Mouse (Mus musculus) MN1 (cell line): ENCODE results near the gene Gna11.

Experiments used
- DNase-seq: peaks from one replicate; pipeline ENCODE4 v3.0.0-alpha.2; 2016; ENCODE audit warnings: low spot score

Gna11 gene

GRCm38 (mm10) chr10:81485479-81486018 lies 59.4 kb downstream of the Gna11 start:
- no peak for DNase-seq

GRCm38 (mm10) chr10:81485060-81485449 lies 59.9 kb downstream of the Gna11 start:
- peak; percentile 36 for DNase-seq

- DNase-seq: peak; percentile 37
These were observed 60.4 kb downstream of the Gna11 start for GRCm38 (mm10) chr10:81484441-81485059.

GRCm38 (mm10) chr10:81483983-81484382 lies 61.0 kb downstream of the Gna11 start:
- DNase-seq: peak; percentile 39

GRCm38 (mm10) chr10:81482533-81482889 lies 62.5 kb downstream of the Gna11 start, which contains the start of gene Celf5:
Gene Celf5 (minus strand): TSS chr10:81482709.
- DNase-seq: peak; percentile 70

GRCm38 (mm10) chr10:81481605-81482532 lies 63.1 kb downstream of the Gna11 start:
- DNase-seq: no peak
